Mouse (Mus musculus) G1E (cell line): ENCODE results near the gene Ano2. TPM values are rescaled to one million over a fixed set of nuclear protein-coding genes. Genes with fewer than 3 reads are reported as not detected.

Experiments
- ATAC-seq: 2 replicates; pipeline ENCODE4 v1.8.0; 2016; ENCODE audit warnings: mild to moderate bottlenecking; ENCODE audit not compliant: insufficient number of reproducible peaks, poor library complexity, low FRiP score, severe bottlenecking; ENCODE audit errors: extremely low read depth
- DNase-seq: peaks from one replicate; pipeline ENCODE4 v3.0.0; 2012; ENCODE audit warnings: low spot score
- H3K27me3 ChIP-seq: 2 replicates; pipeline ENCODE4 v1.6.1; 2012; ENCODE audit warnings: mild to moderate bottlenecking, low read length, inconsistent platforms; ENCODE audit not compliant: insufficient read depth
- H3K36me3 ChIP-seq: replicated peaks from 2 replicates; pipeline ENCODE3; 2012; ENCODE audit warnings: mild to moderate bottlenecking, inconsistent platforms
- H3K4me1 ChIP-seq: 2 replicates; pipeline ENCODE4 v1.6.1; 2012; ENCODE audit warnings: low read depth, low read length, inconsistent platforms, mixed read lengths; ENCODE audit not compliant: insufficient read depth
- H3K4me3 ChIP-seq: 2 replicates; pipeline ENCODE4 v1.5.1; 2012; ENCODE audit warnings: low read depth, mild to moderate bottlenecking, inconsistent platforms, low read length, moderate library complexity, mixed read lengths
- H3K9me3 ChIP-seq: replicated peaks from 2 replicates; pipeline ENCODE4 v1.6.1; 2012; ENCODE audit warnings: inconsistent platforms
- CTCF ChIP-seq: IDR thresholded peaks from 2 replicates; pipeline ENCODE4 v1.5.1; 2012; ENCODE audit warnings: low read depth, low read length, inconsistent platforms, mixed read lengths
- GATA1 ChIP-seq: IDR thresholded peaks from 2 replicates; pipeline ENCODE4 v1.6.1; 2012; ENCODE audit warnings: borderline replicate concordance, low read length, inconsistent platforms, mixed read lengths
- GATA2 ChIP-seq: IDR thresholded peaks from 2 replicates; pipeline ENCODE4 v1.6.1; 2012; ENCODE audit warnings: low read depth, low read length, inconsistent platforms, borderline replicate concordance
- POLR2AphosphoS5 ChIP-seq: IDR thresholded peaks from 2 replicates; pipeline ENCODE4 v1.6.1; 2012; ENCODE audit warnings: low read depth, low read length, inconsistent platforms; ENCODE audit not compliant: insufficient replicate concordance
- TAL1 ChIP-seq: conservative IDR thresholded peaks from 2 replicates; pipeline ENCODE4 v1.6.1; 2012; ENCODE audit warnings: low read depth, low read length, inconsistent platforms, mixed read lengths
- polyA plus RNA-seq: library from polyadenylated mRNA; stranded (reverse); fragments of >175 nt; gene quantifications from 2 replicates; pipeline ENCODE4 v1.2.3, GENCODE M21; 2012
- total RNA-seq, 2 experiments: library from RNA; stranded (forward) in 1 of 2; stranded (reverse) in 1 of 2; fragments of 200-1000 nt in 1 of 2; fragments of >200 nt in 1 of 2; fragmentation: Nextera tagmentation in 1 of 2; gene quantifications; 2 replicates each; pipeline ENCODE4 v1.2.3; 2014 to 2017

Ano2 gene
- total and polyA plus RNA-seq, 3 experiments = 0.05 TPM; not detected in 2

GRCm38 (mm10) chr6:126033693-126034402 lies 343.6 kb downstream of the Ano2 start:
- ATAC-seq (no peak), DNase-seq (no peak)
- no peaks in the 10 kb centered on the region for H3K27me3 ChIP-seq
- H3K9me3 ChIP-seq = peaks cover 49% of the 10 kb centered on the region
- no peaks in the 10 kb centered on the region for H3K36me3 ChIP-seq
- no peak for TF ChIP-seq POLR2AphosphoS5
- H3K4me1 ChIP-seq = no peaks in the 10 kb centered on the region
- H3K4me3 ChIP-seq = no peak overlapping the region

GRCm38 (mm10) chr6:126034403-126034724 lies 344.1 kb downstream of the Ano2 start:
- ATAC-seq (no peak), DNase-seq (no peak)
- Histone ChIP-seq H3K27me3 (no peaks in the 10 kb centered on the region), H3K9me3 (peaks cover 54% of the 10 kb centered on the region), H3K4me1 (no peaks in the 10 kb centered on the region), H3K36me3 (no peaks in the 10 kb centered on the region), H3K4me3 (no peak overlapping the region)
- TF ChIP-seq GATA2 (no peak), CTCF (no peak), TAL1 (no peak), POLR2AphosphoS5 (no peak), GATA1 (no peak)

GRCm38 (mm10) chr6:126034728-126035127 lies 344.5 kb downstream of the Ano2 start:
- no peak for ATAC-seq
- no peak for DNase-seq
- Histone ChIP-seq H3K36me3 (no peaks in the 10 kb centered on the region), H3K4me1 (no peaks in the 10 kb centered on the region), H3K9me3 (peaks cover 56% of the 10 kb centered on the region), H3K4me3 (no peak overlapping the region), H3K27me3 (no peaks in the 10 kb centered on the region)
- TF ChIP-seq POLR2AphosphoS5 = no peak
- TF ChIP-seq GATA1 = no peak
- TF ChIP-seq CTCF = no peak
- TF ChIP-seq GATA2 = no peak
- no peak for TF ChIP-seq TAL1

- no peak for ATAC-seq
- Histone ChIP-seq H3K9me3 (peaks cover 63% of the 10 kb centered on the region), H3K4me3 (no peak overlapping the region), H3K4me1 (no peaks in the 10 kb centered on the region), H3K36me3 (no peaks in the 10 kb centered on the region), H3K27me3 (no peaks in the 10 kb centered on the region)
- TF ChIP-seq GATA1 (no peak), GATA2 (no peak), POLR2AphosphoS5 (no peak)
- no peak for DNase-seq
These were observed 345.4 kb downstream of the Ano2 start for GRCm38 (mm10) chr6:126035621-126036020.

GRCm38 (mm10) chr6:126045931-126046330 lies 355.7 kb downstream of the Ano2 start:
- H3K27me3 ChIP-seq = no peaks in the 10 kb centered on the region
- no peaks in the 10 kb centered on the region for H3K36me3 ChIP-seq
- peaks cover 58% of the 10 kb centered on the region for H3K9me3 ChIP-seq
- TF ChIP-seq POLR2AphosphoS5 (no peak), GATA1 (no peak), TAL1 (no peak), CTCF (no peak), GATA2 (no peak)
- ATAC-seq (no peak), DNase-seq (no peak)
- H3K4me3 ChIP-seq = no peak overlapping the region
- no peaks in the 10 kb centered on the region for H3K4me1 ChIP-seq

- TF ChIP-seq GATA1 (no peak), POLR2AphosphoS5 (no peak), CTCF (no peak), GATA2 (no peak), TAL1 (no peak)
- Histone ChIP-seq H3K27me3 (no peaks in the 10 kb centered on the region), H3K36me3 (no peaks in the 10 kb centered on the region), H3K4me3 (no peak overlapping the region), H3K9me3 (peaks cover 57% of the 10 kb centered on the region), H3K4me1 (no peaks in the 10 kb centered on the region)
- no peak for ATAC-seq
- DNase-seq = no peak
These were observed 358.0 kb downstream of the Ano2 start for GRCm38 (mm10) chr6:126048206-126048605.

- TF ChIP-seq GATA1 (no peak), CTCF (no peak), GATA2 (no peak), TAL1 (no peak), POLR2AphosphoS5 (no peak)
- no peaks in the 10 kb centered on the region for H3K36me3 ChIP-seq
- no peaks in the 10 kb centered on the region for H3K27me3 ChIP-seq
- DNase-seq (no peak), ATAC-seq (no peak)
- no peak overlapping the region for H3K4me3 ChIP-seq
- H3K9me3 ChIP-seq = peaks cover 46% of the 10 kb centered on the region
- H3K4me1 ChIP-seq = no peaks in the 10 kb centered on the region
These were observed 362.9 kb downstream of the Ano2 start for GRCm38 (mm10) chr6:126053136-126053535.
